Mouse (Mus musculus) cortical plate, adult 2 months (tissue): ENCODE measurements around the gene Ermp1. TPM values are rescaled to one million over a fixed set of nuclear protein-coding genes. Genes with fewer than 3 reads are reported as not detected.

ENCODE experiments used
- H3K27ac ChIP-seq: fragments of 200-500 bp; 2 replicates; pipeline ENCODE4 v1.5.1; 2012; ENCODE audit warnings: low read length, control low read depth, inconsistent platforms; ENCODE audit not compliant: insufficient read depth
- H3K4me1 ChIP-seq: fragments of 200-500 bp; 2 replicates; pipeline ENCODE4 v1.6.1; 2011; ENCODE audit warnings: low read length; ENCODE audit not compliant: control insufficient read depth, insufficient read depth
- H3K4me3 ChIP-seq: fragments of 200-500 bp; 2 replicates; pipeline ENCODE4 v1.5.1; 2011; ENCODE audit warnings: mild to moderate bottlenecking, low read length, control low read depth; ENCODE audit not compliant: insufficient read depth
- CTCF ChIP-seq: fragments of 200-500 bp; IDR thresholded peaks from 2 replicates; pipeline ENCODE4 v1.5.1; 2011; ENCODE audit warnings: mild to moderate bottlenecking, control low read depth, low read length; ENCODE audit not compliant: insufficient read depth; ENCODE audit errors: extremely low read depth
- POLR2A ChIP-seq: fragments of 200-500 bp; IDR thresholded peaks from 2 replicates; pipeline ENCODE4 v1.6.1; 2011; ENCODE audit warnings: mild to moderate bottlenecking, low read length, control low read depth; ENCODE audit not compliant: insufficient read depth; ENCODE audit errors: extremely low read depth
- polyA plus RNA-seq: library from polyadenylated mRNA; depleted of rRNA; stranded (reverse); fragments of >200 nt; gene quantifications from 2 replicates; pipeline ENCODE4 v1.2.3, GENCODE M21; 2012

The Ermp1 gene
- polyA plus RNA-seq, 1 experiment = 28.2 TPM

DNA sequence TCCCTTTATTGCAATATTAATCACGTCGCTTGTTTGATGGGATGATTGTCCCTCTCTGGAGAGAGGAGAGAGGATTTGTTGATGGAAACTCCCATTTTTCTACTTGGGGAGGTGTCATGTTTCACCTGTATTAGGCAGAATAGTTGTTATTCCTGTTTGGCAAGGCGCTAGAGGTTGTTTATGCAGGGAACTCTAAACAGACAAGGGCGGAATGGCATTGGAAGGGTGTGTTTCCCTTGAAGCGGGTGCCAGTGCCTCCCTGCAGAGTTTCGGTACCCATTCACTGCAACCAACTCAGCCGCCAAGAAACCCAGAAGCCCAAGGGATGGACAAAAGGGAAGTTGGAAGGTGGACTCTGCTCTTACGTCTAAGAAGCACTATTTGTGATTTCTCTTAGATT lies 15.6 kb upstream of the Ermp1 start:
- Histone ChIP-seq H3K4me1 (no peaks in the 10 kb centered on the region; the same call in 1 of the 2 replicates), H3K4me3 (no peak overlapping the region), H3K27ac (no peak overlapping the region)
- TF ChIP-seq POLR2A = no peak

DNA sequence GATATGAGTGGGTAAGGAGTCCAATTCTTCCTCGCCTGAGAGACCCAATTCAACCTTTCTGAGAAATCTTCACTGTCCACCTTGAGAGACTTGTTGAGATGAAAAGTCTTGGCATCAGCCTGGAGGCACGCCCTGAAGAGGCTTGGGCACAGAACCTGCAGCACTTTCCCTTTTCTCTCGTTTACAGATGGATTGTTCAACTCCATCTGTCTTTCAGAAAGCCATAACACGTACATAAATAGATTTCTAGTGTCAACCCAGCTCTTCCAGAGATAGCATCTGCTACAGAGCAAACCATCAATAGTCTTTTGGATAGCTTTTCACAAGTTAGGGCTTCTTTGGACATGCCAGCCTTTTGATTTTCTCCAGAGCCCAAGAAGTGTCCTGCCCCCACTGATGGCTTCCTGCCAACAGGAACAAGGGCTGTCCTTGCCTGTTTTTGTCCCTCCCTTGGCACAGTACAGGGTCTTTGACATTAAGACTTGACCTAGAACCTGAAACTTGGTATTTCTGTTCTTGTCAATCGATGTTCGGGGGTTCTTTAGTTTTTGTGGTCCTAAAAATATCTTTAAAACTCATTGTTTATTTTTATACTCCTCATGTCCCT lies 13.9 kb upstream of the Ermp1 start:
- Histone ChIP-seq H3K4me1 (no peaks in the 10 kb centered on the region; the same call in 1 of the 2 replicates), H3K27ac (no peak overlapping the region), H3K4me3 (no peak overlapping the region)
- TF ChIP-seq CTCF (no peak), POLR2A (no peak)

DNA sequence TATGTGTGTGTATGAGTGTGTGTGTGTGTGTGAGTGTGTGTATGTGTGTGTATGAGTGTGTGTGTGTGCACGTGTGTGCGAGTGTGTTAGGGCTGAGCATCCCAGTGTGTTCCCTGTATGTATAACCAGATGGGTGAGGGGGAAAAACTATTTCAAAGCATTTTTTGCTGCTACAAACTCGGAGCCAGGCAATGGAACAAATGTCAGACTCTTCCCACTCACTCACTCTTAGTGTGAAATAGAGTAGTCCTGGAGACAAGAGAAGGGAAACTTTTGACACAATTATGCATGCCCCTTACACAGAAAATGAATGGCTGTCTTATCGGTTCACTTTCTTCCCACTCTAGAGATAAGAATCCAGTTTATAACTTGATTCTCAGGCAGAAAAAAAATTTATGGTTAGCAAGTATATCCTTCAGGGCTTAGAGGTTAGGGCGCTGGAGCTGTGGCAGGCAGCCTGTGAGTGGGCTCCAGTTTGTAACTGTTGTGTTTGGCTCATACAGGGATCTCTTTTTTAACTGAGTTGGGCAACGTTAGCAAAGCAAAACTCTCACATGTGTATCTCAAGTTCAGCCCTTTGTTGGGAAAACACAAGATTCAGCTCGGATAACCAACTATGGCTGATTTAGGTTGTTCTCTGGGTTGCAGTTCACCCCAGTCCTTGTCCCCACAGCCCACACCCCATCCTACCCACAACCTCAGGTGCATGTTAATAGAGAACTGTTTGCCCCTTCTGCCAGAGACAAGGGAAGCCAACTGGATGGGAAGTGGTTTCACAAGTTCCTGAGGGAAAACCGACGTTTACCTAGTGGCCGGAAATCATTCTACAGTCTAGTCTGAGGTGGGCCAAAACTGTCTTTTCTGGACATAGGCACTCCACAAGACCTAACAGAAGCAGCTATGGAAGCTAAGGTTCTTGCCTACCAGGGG lies 12.9 kb upstream of the Ermp1 start:
- Histone ChIP-seq H3K4me3 (no peak overlapping the region), H3K4me1 (no peaks in the 10 kb centered on the region; the same call in 1 of the 2 replicates), H3K27ac (no peak overlapping the region)
- no peak for TF ChIP-seq POLR2A

DNA sequence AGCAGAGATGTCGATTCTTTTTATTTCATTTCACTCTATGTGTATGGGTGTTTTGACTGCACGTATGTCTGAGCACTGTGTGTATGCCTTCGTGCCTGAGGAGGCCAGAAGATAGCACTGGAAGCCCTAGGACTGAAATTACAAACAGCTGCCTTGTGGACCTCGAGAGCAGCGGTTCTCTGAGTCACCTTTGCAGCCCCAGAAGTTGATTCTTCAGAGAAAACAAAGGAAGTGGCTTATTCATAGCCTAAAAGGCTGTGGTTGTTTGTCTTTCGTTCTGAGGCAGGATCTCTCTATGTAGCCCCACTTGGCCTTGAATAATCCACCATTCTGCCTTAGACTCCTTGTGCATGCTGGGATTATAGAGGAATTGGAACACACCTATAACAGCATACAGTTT lies 11.5 kb upstream of the Ermp1 start:
- Histone ChIP-seq H3K27ac (no peak overlapping the region), H3K4me1 (no peaks in the 10 kb centered on the region; the same call in none of the 2 replicates), H3K4me3 (no peak overlapping the region)
- TF ChIP-seq POLR2A (no peak), CTCF (no peak)

DNA sequence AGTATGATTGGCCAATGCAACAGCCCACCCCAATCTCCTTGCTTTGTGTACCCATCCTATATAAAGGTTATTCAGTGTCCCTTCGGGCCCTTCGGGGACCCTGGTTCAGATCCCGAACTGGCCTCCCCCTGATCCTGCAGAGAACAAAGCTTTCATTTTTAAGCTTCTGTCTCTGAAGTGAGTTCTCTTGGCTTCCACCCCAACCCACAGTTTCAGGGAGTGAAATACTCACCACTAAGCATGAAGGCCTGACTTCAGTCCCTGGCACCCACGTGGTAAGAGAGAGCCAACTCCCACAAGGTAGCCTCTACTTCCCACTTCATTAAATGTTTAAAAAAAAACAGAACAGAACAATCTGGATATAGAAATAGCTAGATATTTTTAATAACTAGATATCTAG lies 10.6 kb upstream of the Ermp1 start:
- Histone ChIP-seq H3K27ac (no peak overlapping the region), H3K4me3 (no peak overlapping the region), H3K4me1 (no peaks in the 10 kb centered on the region; the same call in none of the 2 replicates)
- TF ChIP-seq POLR2A (no peak), CTCF (no peak)

DNA sequence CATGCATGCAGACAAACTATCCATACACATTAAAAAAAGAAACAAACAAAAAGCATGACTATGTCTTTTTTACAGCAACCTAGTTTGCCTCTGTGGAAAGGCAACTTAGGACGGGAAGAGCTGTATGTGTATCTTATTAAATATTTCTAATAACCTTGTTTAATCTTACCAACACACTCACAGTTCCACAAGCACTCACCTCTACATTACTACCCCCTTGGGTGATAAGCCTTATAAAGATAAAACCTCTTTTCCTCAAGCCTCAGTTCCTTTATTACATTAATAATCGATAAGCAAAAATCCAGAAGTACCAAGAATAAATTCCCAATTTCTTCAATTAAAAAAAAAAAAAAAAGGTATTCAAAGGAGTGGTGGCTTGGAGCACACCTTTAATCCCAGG lies 9.3 kb upstream of the Ermp1 start:
- no peak overlapping the region for H3K27ac ChIP-seq
- no peak overlapping the region for H3K4me3 ChIP-seq
- TF ChIP-seq POLR2A (no peak), CTCF (no peak)
- no peaks in the 10 kb centered on the region; the same call in none of the 2 replicates for H3K4me1 ChIP-seq

DNA sequence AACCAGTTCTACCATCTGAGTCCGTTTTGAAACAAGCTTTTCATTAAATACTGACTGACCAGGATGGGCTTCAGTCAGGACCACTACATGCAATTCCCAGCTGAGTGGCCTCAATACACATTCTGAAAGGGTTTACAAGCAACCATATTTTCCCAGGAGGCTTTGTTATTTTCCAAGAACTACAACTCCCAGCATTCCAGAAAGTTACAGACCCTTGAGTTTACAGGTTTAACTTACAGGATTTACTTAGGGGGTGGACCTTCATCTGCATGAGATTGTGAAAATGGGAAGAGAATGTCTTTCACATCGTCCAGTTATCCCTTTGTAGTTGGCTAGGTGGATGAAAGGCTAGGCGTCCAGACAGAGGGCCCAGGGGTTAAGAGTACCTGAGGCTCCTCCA lies 8.8 kb upstream of the Ermp1 start:
- Histone ChIP-seq H3K4me1 (no peaks in the 10 kb centered on the region; the same call in none of the 2 replicates), H3K4me3 (no peak overlapping the region), H3K27ac (no peak overlapping the region)
- no peak for TF ChIP-seq POLR2A
- no peak for TF ChIP-seq CTCF

DNA sequence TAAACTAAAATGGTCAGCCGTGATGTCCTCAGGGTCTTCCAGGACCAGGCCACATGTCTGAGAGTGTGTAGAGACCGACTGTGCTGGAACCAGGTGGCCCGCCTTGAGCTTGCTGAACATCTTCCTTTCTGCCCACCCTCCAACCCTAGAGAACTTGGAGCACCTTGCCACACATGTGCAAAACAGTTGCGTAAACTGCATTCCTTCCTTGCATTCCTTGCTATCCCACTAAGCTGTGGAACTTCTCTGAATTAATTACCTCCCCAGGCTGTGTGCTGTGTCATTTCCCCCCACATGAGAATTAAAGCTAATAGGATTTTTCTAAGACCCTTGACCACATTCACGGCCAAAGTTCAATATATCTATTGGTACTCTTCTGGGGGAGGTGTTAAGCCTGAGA lies 8.4 kb upstream of the Ermp1 start:
- Histone ChIP-seq H3K27ac (no peak overlapping the region), H3K4me1 (no peaks in the 10 kb centered on the region; the same call in none of the 2 replicates), H3K4me3 (no peak overlapping the region)
- TF ChIP-seq POLR2A (no peak), CTCF (no peak)

DNA sequence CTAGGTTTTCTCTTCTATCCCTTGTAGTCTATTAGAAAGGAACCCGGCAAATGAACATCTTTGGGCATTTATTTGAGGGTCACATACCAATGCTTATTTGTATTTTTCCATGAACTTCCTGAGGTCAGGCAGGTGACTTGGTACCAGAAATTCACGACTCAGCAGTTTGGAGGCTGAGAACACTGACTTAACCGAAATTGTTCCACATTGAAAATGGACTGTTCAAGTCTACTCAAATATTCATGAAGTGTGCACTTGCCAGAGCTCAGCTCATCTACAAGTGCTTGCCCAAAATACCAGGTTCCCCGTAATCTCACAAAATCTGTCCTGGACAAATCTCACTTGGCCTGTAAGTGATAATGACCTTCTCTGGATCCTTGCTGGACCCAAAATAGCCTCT lies 7.8 kb upstream of the Ermp1 start:
- no peak overlapping the region for H3K27ac ChIP-seq

DNA sequence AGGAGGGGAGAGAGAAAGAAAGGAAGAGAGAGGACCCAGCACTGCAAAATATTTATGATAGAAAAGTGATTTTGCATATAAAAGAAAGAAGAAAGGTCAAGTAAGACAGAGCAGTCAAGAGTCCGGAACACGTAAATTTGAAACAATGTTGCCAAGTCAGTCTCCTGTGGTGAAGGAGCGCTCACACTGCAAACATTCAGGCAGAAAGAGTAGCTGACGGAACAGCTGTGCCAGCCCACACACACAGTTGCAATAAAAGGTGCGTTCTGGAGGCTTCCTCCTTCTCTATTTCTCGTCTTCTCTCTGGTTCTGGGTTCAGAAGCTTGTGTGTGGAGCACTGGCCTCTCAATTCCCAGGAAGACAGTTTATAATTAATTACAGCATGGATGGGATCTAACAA lies 6.9 kb upstream of the Ermp1 start:
- Histone ChIP-seq H3K27ac (no peak overlapping the region), H3K4me1 (no peaks in the 10 kb centered on the region; the same call in 1 of the 2 replicates), H3K4me3 (no peak overlapping the region)
- TF ChIP-seq CTCF = no peak

More for the DNA sequence above, 7.8 kb upstream of the Ermp1 start:
- Histone ChIP-seq H3K4me3 (no peak overlapping the region), H3K4me1 (no peaks in the 10 kb centered on the region; the same call in 1 of the 2 replicates)
- TF ChIP-seq CTCF = no peak
- TF ChIP-seq POLR2A = no peak
